Mouse (Mus musculus) kidney, embryonic 14.5 days (tissue): ENCODE measurements at regions not wholly inside any gene's neighbourhood (a gene's known extent, or its start where the extent isn't known, plus 50 kb on each side); places are given as distances from the start of the nearest gene placed in this dataset.

ENCODE experiments used
- ATAC-seq: fragments of 200-750 bp; cut with Nextera tagmentation; 2 replicates; pipeline ENCODE4 v1.8.0; 2017; ENCODE audit warnings: moderate number of reproducible peaks, mild to moderate bottlenecking, moderate TSS enrichment, moderate library complexity; ENCODE audit not compliant: low FRiP score, low TSS enrichment
- H3K27ac ChIP-seq: fragments of 300-500 bp; sonication (generic); 2 replicates; pipeline ENCODE4 v1.5.1; 2014; ENCODE audit warnings: low read depth, mild to moderate bottlenecking, low read length, moderate library complexity, mixed read lengths
- H3K27me3 ChIP-seq: fragments of 300-500 bp; sonication (generic); 2 replicates; pipeline ENCODE4 v1.6.1; 2014; ENCODE audit warnings: mild to moderate bottlenecking, low read length; ENCODE audit not compliant: control insufficient read depth, insufficient read depth
- H3K36me3 ChIP-seq: fragments of 300-500 bp; sonication (generic); 2 replicates; pipeline ENCODE4 v1.6.1; 2014; ENCODE audit warnings: low read length, mixed read lengths; ENCODE audit not compliant: control insufficient read depth, insufficient read depth
- H3K4me1 ChIP-seq: fragments of 300-500 bp; sonication (generic); 2 replicates; pipeline ENCODE4 v1.6.1; 2014; ENCODE audit warnings: low read length, mixed read lengths; ENCODE audit not compliant: control insufficient read depth, insufficient read depth
- H3K4me2 ChIP-seq: fragments of 300-500 bp; sonication (generic); replicated peaks from 2 replicates; pipeline ENCODE4 v1.6.1; 2014; ENCODE audit warnings: low read depth, mild to moderate bottlenecking, low read length
- H3K4me3 ChIP-seq: fragments of 300-500 bp; sonication (generic); 2 replicates; pipeline ENCODE4 v1.5.1; 2014; ENCODE audit warnings: mild to moderate bottlenecking, low read length
- H3K9ac ChIP-seq: fragments of 300-500 bp; sonication (generic); 2 replicates; pipeline ENCODE4 v1.6.1; 2014; ENCODE audit warnings: low read depth, mild to moderate bottlenecking, low read length, moderate library complexity
- H3K9me3 ChIP-seq: fragments of 300-500 bp; sonication (generic); 2 replicates; pipeline ENCODE4 v1.6.1; 2016; ENCODE audit warnings: low read length; ENCODE audit not compliant: control insufficient read depth
- WGBS: fragments of 180-500 bp; shearing (Covaris S2); extraction: QIAGEN DNeasy Blood & Tissue Kit; methylation state at CpG from one replicate; pipeline ENCODE4 v1.1.7; 2014; 5-methylcytosine and 5-hydroxymethylcytosine counted together

DNA sequence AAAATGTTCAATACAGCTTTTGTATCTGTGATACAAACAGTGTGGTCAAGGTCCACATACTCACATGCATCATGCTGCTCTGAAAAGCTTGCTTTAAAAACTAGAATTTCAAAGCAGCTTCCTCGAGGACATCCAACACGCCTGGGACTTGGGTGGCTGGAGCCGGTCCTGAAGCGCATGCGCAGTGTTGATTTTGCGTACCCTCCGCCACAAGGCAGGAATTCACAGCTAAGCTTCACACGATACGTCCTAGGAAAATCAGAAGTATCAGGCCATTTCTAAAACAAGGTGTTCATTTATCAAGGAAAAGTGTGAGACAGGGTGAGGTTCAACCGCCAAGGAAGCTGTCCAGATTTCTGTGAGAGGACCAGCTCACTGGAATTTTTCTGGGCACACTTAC, 202.1 kb upstream of the Daam1 start:
- Histone ChIP-seq H3K27ac (no peak overlapping the region; the same call in 1 of the 2 replicates), H3K9ac (no peak overlapping the region), H3K36me3 (no peaks in the 10 kb centered on the region), H3K4me2 (no peak overlapping the region), H3K4me1 (peaks cover 14% of the 10 kb centered on the region), H3K9me3 (no peaks in the 10 kb centered on the region), H3K27me3 (no peaks in the 10 kb centered on the region), H3K4me3 (no peak overlapping the region)
- WGBS = 86% methylated on average over 10 of the region's 10 CpGs
- no peak for ATAC-seq

DNA sequence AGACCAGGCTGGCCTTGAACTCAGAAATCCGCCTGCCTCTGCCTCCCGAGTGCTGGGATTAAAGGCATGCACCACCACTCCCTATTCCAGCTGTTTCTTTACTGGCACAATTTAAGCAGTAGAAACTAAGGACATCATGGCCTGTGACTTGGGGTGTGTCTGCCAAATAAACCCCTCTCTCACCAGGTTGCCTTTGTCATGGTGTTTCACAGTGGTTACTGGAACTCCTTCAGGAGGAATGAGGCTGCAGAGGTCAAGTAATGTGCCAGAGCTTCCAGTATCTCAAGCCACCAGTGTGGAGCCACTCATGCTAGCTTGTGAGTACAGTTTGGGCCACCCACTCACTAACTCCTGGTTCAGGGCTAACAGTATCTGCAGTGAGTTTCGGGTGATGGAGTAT, 200.5 kb upstream of the Daam1 start:
- WGBS = 88% methylated on average over 3 of the region's 3 CpGs
- no peak for ATAC-seq

DNA sequence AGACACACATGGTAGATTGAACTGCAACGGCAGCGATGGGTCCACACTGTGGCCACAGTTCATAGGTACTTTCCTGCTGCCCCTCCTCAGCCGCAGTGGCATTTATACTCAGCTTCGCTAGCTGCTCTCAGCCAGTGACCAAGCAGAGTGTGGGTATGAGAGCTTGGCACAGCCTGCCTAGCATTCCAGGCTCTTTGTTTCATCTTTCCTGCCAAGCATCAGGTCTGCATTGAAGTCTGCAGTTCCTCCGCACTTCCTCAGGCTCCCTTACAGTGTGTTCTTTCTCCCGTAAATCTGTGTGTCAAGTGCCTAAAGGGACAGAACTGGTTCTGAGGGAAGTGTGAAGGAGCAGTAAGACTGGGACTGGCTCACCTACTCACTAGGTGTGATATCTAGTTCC, 194.6 kb upstream of the Daam1 start:
- Histone ChIP-seq H3K9ac (no peak overlapping the region), H3K36me3 (no peaks in the 10 kb centered on the region), H3K27me3 (no peaks in the 10 kb centered on the region), H3K4me3 (no peak overlapping the region), H3K27ac (no peak overlapping the region), H3K4me2 (no peak overlapping the region), H3K4me1 (no peaks in the 10 kb centered on the region; the same call in 1 of the 2 replicates), H3K9me3 (no peaks in the 10 kb centered on the region)
- WGBS = 84% methylated on average over 6 of the region's 6 CpGs
- ATAC-seq = no peak

More for the DNA sequence above, 200.5 kb upstream of the Daam1 start:
- H3K27me3 ChIP-seq = no peaks in the 10 kb centered on the region
- peak overlapping the region; percentile 42; the same call in 1 of the 2 replicates for H3K27ac ChIP-seq
- H3K4me2 ChIP-seq = no peak overlapping the region
- no peaks in the 10 kb centered on the region for H3K9me3 ChIP-seq
- H3K4me3 ChIP-seq = no peak overlapping the region
- no peak overlapping the region for H3K9ac ChIP-seq
- H3K4me1 ChIP-seq = peaks cover 14% of the 10 kb centered on the region
- no peaks in the 10 kb centered on the region for H3K36me3 ChIP-seq

DNA sequence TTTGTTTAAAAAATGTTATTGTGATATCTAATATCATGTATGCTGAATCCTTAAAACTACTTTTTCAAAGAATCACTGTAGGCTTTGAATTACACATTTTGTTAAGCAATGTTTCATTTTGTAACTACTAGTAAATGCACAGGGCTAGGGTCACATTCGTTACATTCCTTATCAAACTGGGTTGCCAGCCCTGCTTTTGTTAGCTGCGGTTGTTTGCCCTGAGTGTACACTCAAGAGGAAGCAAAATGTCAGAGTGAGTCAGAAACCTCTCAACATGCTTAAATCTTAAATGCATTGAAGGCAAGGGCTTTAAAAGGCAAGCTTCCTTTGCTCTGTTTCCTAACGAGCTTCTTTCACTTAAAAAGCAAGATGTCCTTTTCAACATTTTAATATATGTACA, 193.6 kb upstream of the Daam1 start:
- WGBS = 53% methylated on average over 3 of the region's 3 CpGs
- Histone ChIP-seq H3K4me1 (no peaks in the 10 kb centered on the region; the same call in 1 of the 2 replicates), H3K4me3 (no peak overlapping the region), H3K9me3 (no peaks in the 10 kb centered on the region), H3K4me2 (no peak overlapping the region), H3K36me3 (no peaks in the 10 kb centered on the region), H3K27me3 (no peaks in the 10 kb centered on the region), H3K27ac (no peak overlapping the region; the same call in 1 of the 2 replicates), H3K9ac (no peak overlapping the region)
- ATAC-seq = no peak

DNA sequence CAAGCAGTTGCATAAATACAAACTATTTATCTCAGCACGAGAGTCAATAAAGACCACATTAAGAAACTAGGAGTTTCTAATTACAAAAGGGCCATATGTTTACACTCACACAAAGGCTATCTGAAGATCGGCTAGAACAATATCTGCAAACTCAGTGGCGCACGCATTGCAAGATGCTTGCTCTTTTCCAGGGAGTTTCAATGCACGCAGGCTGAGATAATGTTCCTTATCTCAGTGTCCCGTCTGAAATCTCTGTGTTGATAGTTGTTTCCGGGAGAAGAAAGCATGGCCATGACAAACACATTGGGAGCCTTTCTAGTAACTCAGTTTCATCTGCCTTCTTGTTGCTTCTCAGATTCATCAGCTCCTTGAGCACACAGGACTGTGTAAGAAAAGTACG, 192.6 kb upstream of the Daam1 start:
- H3K4me2 ChIP-seq = no peak overlapping the region
- WGBS = 42% methylated on average over 8 of the region's 8 CpGs

DNA sequence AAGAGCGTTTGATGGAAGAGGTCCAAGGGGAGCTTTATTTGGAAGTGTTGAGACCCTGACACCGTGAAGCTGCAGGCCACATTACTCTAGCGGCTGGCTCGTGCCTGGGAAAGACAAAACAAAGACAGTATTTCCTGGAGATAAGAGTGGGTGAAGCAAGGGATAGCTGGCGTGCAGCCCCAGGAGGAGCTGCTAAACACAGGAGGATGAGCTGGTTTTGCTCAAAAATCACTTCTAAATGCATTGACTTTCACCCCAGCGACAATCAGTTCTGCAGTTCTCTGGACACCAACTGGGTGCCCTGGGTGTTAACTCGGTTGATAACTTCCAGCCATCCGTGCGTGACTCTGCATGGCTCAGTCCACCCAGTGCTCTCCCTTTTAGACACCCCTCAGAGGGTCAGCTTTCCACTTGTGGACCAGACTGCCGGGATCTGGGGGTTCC, 190.8 kb upstream of the Daam1 start:
- no peaks in the 10 kb centered on the region for H3K9me3 ChIP-seq
- no peak overlapping the region for H3K9ac ChIP-seq
- H3K36me3 ChIP-seq = no peaks in the 10 kb centered on the region
- no peaks in the 10 kb centered on the region; the same call in 1 of the 2 replicates for H3K4me1 ChIP-seq
- WGBS = 55% methylated on average over 10 of the region's 10 CpGs
- H3K4me3 ChIP-seq = no peak overlapping the region
- H3K4me2 ChIP-seq = no peak overlapping the region
- H3K27ac ChIP-seq = no peak overlapping the region
- no peak; the same call in 1 of the 2 replicates for ATAC-seq
- H3K27me3 ChIP-seq = no peaks in the 10 kb centered on the region

More for the DNA sequence above, 192.6 kb upstream of the Daam1 start:
- ATAC-seq = no peak
- Histone ChIP-seq H3K27me3 (no peaks in the 10 kb centered on the region), H3K4me3 (no peak overlapping the region), H3K36me3 (no peaks in the 10 kb centered on the region), H3K9ac (no peak overlapping the region), H3K9me3 (no peaks in the 10 kb centered on the region), H3K27ac (no peak overlapping the region; the same call in 1 of the 2 replicates), H3K4me1 (no peaks in the 10 kb centered on the region; the same call in 1 of the 2 replicates)

DNA sequence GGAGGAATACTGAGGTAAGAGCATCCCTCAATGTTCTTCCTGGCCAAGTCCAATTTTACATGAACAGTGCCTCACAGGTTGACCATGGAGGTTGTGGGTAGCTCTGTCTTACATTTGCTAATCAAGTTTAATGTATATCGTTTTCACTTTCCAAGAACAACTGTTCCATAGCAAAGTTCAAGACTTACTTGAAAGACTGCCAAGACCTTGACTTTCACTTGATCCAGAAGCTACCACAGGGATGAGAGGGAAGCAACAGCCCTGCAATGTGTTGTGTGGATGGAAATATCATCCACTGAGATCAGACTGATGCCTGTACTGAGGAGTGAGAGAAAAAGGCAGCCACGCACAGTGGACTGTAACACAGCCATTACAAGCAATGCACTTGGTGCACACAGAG, 189.4 kb upstream of the Daam1 start:
- no peaks in the 10 kb centered on the region; the same call in 1 of the 2 replicates for H3K4me1 ChIP-seq
- H3K4me3 ChIP-seq = no peak overlapping the region
- H3K9me3 ChIP-seq = no peaks in the 10 kb centered on the region
- 75% methylated on average over 2 of the region's 2 CpGs for WGBS
- H3K27ac ChIP-seq = no peak overlapping the region
- H3K9ac ChIP-seq = no peak overlapping the region
- no peaks in the 10 kb centered on the region for H3K36me3 ChIP-seq
- H3K4me2 ChIP-seq = no peak overlapping the region
- H3K27me3 ChIP-seq = no peaks in the 10 kb centered on the region
- ATAC-seq = no peak

DNA sequence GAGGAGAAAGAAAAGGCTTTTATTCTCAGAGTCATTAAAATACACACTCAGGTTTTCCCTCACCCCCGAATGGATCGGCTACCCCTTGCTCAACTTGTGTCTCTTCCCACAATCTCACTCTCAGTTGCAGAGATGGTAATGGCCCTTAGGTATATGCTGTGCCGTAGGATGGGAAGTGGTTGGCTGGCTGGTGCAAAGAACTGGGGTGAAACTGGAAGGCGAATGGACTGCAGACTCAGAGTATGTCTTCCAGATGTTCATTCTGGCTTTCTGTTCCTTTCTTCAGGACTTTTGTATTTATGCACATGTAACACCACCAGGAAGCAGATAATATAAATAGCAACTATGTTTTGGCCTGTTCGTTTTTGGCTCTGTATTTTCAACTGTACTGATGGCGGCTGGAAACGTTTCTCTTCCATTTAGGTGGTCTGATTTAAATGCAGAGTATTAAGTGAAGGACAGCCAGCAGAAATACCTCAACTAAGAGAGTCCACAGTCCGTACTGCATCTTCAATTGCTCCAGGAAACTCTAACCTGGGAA, 188.0 kb upstream of the Daam1 start:
- no peak for ATAC-seq
- Histone ChIP-seq H3K27me3 (no peaks in the 10 kb centered on the region), H3K4me2 (no peak overlapping the region), H3K4me3 (no peak overlapping the region), H3K36me3 (no peaks in the 10 kb centered on the region), H3K27ac (no peak overlapping the region), H3K9me3 (no peaks in the 10 kb centered on the region), H3K4me1 (no peaks in the 10 kb centered on the region; the same call in 1 of the 2 replicates), H3K9ac (no peak overlapping the region)
- 72% methylated on average over 8 of the region's 8 CpGs for whole genome bisulfite sequencing

DNA sequence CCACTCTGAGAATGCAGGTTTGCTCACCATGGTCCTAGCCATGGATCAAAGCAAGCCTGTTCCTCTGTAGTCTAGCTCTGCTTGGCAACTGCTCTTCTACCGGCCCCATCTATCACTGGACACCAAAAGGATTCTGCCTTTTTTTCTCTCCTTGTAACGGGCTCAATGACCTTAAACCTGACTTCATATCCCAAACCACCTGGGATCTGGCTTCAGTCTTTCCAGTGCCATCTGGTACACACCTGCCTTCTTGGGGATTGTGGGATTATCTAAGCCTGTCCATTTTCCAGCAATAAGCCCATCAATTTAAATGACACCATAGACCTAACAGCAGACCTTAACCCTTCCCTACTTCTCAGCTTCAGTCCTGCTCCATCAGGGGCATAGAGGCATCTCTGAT, 179.6 kb upstream of the Daam1 start:
- H3K36me3 ChIP-seq = no peaks in the 10 kb centered on the region
- no peak for ATAC-seq
- H3K9me3 ChIP-seq = no peaks in the 10 kb centered on the region
- no peak overlapping the region for H3K9ac ChIP-seq
- no peak overlapping the region for H3K4me3 ChIP-seq
- H3K27ac ChIP-seq = no peak overlapping the region
- H3K27me3 ChIP-seq = no peaks in the 10 kb centered on the region
- no peak overlapping the region for H3K4me2 ChIP-seq
- 77% methylated on average over 2 of the region's 2 CpGs for WGBS
- no peaks in the 10 kb centered on the region for H3K4me1 ChIP-seq
